Mouse (Mus musculus): ENCODE data around the gene Abcb6. TPM values are rescaled to one million over a fixed set of nuclear protein-coding genes. Genes with fewer than 3 reads are reported as not detected.

Abcb6 gene
- polyA plus RNA-seq, 2 experiments: 41.4 to 48.9 TPM

- H3K9ac ChIP-seq (replicated peaks): peak overlapping the region; percentile 73
- DNase-seq (ENCODE audit: low read depth in 3 of 3, low spot score in 3 of 3): peak; percentile 73 to 79 (median 75)
- H3K4me3 ChIP-seq (ENCODE audit: insufficient read depth in 1 of 2, low read depth in 2 of 2, low read length in 2 of 2): peak overlapping the region; percentile 25 to 38; a peak in 3 of 4 replicates
- H3K4me2 ChIP-seq (ENCODE audit: low read depth): peak overlapping the region; percentile 71
- TF ChIP-seq CTCF (IDR thresholded peaks at IDR 0.05; ENCODE audit: low read depth) (peak; percentile 27), EP300 (IDR thresholded peaks at IDR 0.05; ENCODE audit: low read depth) (peak; percentile 93)
- WGBS (ENCODE audit: insufficient replicate concordance): 6% methylated on average over 3 of the region's 3 CpGs
- ATAC-seq (ENCODE audit: insufficient read depth): peak; percentile 89
- no peaks in the 10 kb centered on the region for H3K9me3 ChIP-seq (ENCODE audit: control insufficient read depth, low read length)
- peak overlapping the region; percentile 94 for H3K27ac ChIP-seq
- peaks cover 46 to 55% of the 10 kb centered on the region in 2 experiments for H3K4me1 ChIP-seq (replicated peaks; ENCODE audit: control insufficient read depth in 2 of 2, insufficient read depth in 2 of 2, low read length in 1 of 2)
- H3K27me3 ChIP-seq (ENCODE audit: control insufficient read depth, insufficient read depth, low read length): no peaks in the 10 kb centered on the region
- peaks cover 52% of the 10 kb centered on the region for H3K36me3 ChIP-seq (replicated peaks; ENCODE audit: control insufficient read depth, insufficient read depth, low read depth)
Observed at GRCm38 (mm10) chr1:75136730-75137129, 43.5 kb downstream of the Abcb6 start.

GRCm38 (mm10) chr1:75136293-75136692 is 43.9 kb downstream of the Abcb6 start:
- Histone ChIP-seq H3K4me3 (ENCODE audit: insufficient read depth in 1 of 2, low read depth in 2 of 2, low read length in 2 of 2) (peak overlapping the region; percentile 25 to 38; a peak in 3 of 4 replicates), H3K36me3 (replicated peaks; ENCODE audit: control insufficient read depth, insufficient read depth, low read depth) (peaks cover 52% of the 10 kb centered on the region), H3K4me2 (ENCODE audit: low read depth) (peak overlapping the region; percentile 71), H3K27me3 (ENCODE audit: control insufficient read depth, insufficient read depth, low read length) (no peaks in the 10 kb centered on the region), H3K27ac (peak overlapping the region; percentile 94), H3K9me3 (ENCODE audit: control insufficient read depth, low read length) (no peaks in the 10 kb centered on the region), H3K4me1 (replicated peaks; ENCODE audit: control insufficient read depth in 2 of 2, insufficient read depth in 2 of 2, low read length in 1 of 2) (peaks cover 46 to 55% of the 10 kb centered on the region in 2 experiments), H3K9ac (replicated peaks) (peak overlapping the region; percentile 73)
- 20% methylated on average over 6 of the region's 6 CpGs for WGBS (ENCODE audit: insufficient replicate concordance)
- DNase-seq (ENCODE audit: low read depth in 3 of 3, low spot score in 3 of 3) (no peak), ATAC-seq (ENCODE audit: insufficient read depth) (peak; percentile 74)
- TF ChIP-seq EP300 (IDR thresholded peaks at IDR 0.05; ENCODE audit: low read depth) (no peak), CTCF (IDR thresholded peaks at IDR 0.05; ENCODE audit: low read depth) (no peak)

- Histone ChIP-seq H3K27me3 (ENCODE audit: control insufficient read depth, insufficient read depth, low read length) (no peaks in the 10 kb centered on the region), H3K27ac (no peak within 1 kb of the TSS), H3K4me1 (replicated peaks; ENCODE audit: control insufficient read depth in 2 of 2, insufficient read depth in 2 of 2, low read length in 1 of 2) (peaks cover 33 to 38% of the 10 kb centered on the region in 2 experiments), H3K9me3 (ENCODE audit: control insufficient read depth, low read length) (no peaks in the 10 kb centered on the region), H3K36me3 (replicated peaks; ENCODE audit: control insufficient read depth, insufficient read depth, low read depth) (peaks cover 38% of the 10 kb centered on the region), H3K4me3 (ENCODE audit: insufficient read depth in 1 of 2, low read depth in 2 of 2, low read length in 2 of 2) (no peak within 1 kb of the TSS), H3K9ac (replicated peaks) (no peak within 1 kb of the TSS; the same call in 1 of the 2 replicates), H3K4me2 (ENCODE audit: low read depth) (peak within 1 kb of the TSS; percentile 11; the same call in 1 of the 2 replicates)
- DNase-seq (ENCODE audit: low read depth in 3 of 3, low spot score in 3 of 3): no peak
- no peak for ATAC-seq (ENCODE audit: insufficient read depth)
- no peak for TF ChIP-seq CTCF (IDR thresholded peaks at IDR 0.05; ENCODE audit: low read depth)
- TF ChIP-seq EP300 (IDR thresholded peaks at IDR 0.05; ENCODE audit: low read depth): no peak
- 52% methylated on average over 12 of the region's 12 CpGs for WGBS (ENCODE audit: insufficient replicate concordance)
Observed at GRCm38 (mm10) chr1:75133421-75134207, 46.6 kb downstream of the Abcb6 start, which contains the start of gene Slc23a3. Slc23a3 (minus strand) TSS chr1:75133890.

DNA sequence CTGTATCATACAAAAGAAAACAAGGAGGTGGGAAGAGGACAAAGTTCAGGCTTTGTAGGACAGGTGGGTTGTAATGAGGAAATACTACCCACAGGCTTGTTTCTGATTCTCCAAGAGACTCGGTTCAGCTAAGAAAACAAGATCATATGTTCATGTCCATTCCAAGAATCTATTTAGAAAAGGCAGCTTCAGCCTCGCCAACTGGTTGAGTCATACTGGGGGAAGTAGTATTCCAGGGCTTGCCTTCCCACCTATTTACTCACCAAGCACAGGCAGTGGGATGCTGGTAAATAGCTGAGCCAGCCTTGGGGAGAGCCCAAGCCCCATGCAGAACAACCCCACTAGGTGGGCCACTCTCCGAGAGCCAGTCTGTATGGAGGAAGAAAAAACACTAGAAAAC is 51.6 kb downstream of the Abcb6 start:
- WGBS (ENCODE audit: insufficient replicate concordance): 59% methylated on average over 3 of the region's 3 CpGs
- no peak for ATAC-seq (ENCODE audit: insufficient read depth)

DNA sequence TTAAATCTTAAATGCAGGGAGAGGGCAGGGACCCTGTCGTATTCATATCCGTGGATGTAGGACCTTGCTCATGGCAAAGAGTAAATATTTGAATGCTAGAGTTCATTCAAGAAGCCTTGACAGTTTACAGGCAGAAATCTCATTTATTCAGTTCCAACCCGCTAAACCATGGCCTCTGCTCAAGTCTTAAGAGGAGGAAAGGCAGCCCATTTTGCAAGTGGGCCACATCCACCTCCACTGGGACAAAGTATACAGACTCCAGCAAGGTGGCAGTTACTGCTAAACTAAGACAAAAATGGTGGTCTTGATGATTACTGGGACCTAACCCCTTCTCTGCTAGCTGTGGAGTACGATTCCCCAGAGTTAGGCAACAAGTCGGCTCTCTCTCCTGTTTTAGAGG is 54.8 kb downstream of the Abcb6 start:
- WGBS (ENCODE audit: insufficient replicate concordance): 29% methylated on average over 5 of the region's 5 CpGs
- Histone ChIP-seq H3K4me2 (ENCODE audit: low read depth) (peak overlapping the region; percentile 88), H3K27ac (peak overlapping the region; percentile 96), H3K27me3 (ENCODE audit: control insufficient read depth, insufficient read depth, low read length) (no peaks in the 10 kb centered on the region), H3K9me3 (ENCODE audit: control insufficient read depth, low read length) (no peaks in the 10 kb centered on the region), H3K4me1 (replicated peaks; ENCODE audit: control insufficient read depth in 2 of 2, insufficient read depth in 2 of 2, low read length in 1 of 2) (peaks cover 12 to 15% of the 10 kb centered on the region in 2 experiments), H3K4me3 (ENCODE audit: insufficient read depth in 1 of 2, low read depth in 2 of 2, low read length in 2 of 2) (peak overlapping the region; percentile 69 to 72), H3K36me3 (replicated peaks; ENCODE audit: control insufficient read depth, insufficient read depth, low read depth) (no peaks in the 10 kb centered on the region), H3K9ac (replicated peaks) (peak overlapping the region; percentile 76)
- no peak for TF ChIP-seq CTCF (IDR thresholded peaks at IDR 0.05; ENCODE audit: low read depth)
- TF ChIP-seq EP300 (IDR thresholded peaks at IDR 0.05; ENCODE audit: low read depth): no peak
- DNase-seq (ENCODE audit: low read depth in 3 of 3, low spot score in 3 of 3): no peak
- ATAC-seq (ENCODE audit: insufficient read depth): no peak

More for the DNA sequence above, 51.6 kb downstream of the Abcb6 start:
- no peak for DNase-seq (ENCODE audit: low read depth in 3 of 3, low spot score in 3 of 3)
- Histone ChIP-seq H3K9ac (replicated peaks) (no peak overlapping the region), H3K4me1 (replicated peaks; ENCODE audit: control insufficient read depth in 2 of 2, insufficient read depth in 2 of 2, low read length in 1 of 2) (peaks cover 12 to 15% of the 10 kb centered on the region in 2 experiments), H3K4me3 (ENCODE audit: insufficient read depth in 1 of 2, low read depth in 2 of 2, low read length in 2 of 2) (no peak overlapping the region), H3K4me2 (ENCODE audit: low read depth) (no peak overlapping the region), H3K27me3 (ENCODE audit: control insufficient read depth, insufficient read depth, low read length) (no peaks in the 10 kb centered on the region), H3K36me3 (replicated peaks; ENCODE audit: control insufficient read depth, insufficient read depth, low read depth) (no peaks in the 10 kb centered on the region), H3K9me3 (ENCODE audit: control insufficient read depth, low read length) (no peaks in the 10 kb centered on the region), H3K27ac (no peak overlapping the region)
- TF ChIP-seq CTCF (IDR thresholded peaks at IDR 0.05; ENCODE audit: low read depth): no peak
- TF ChIP-seq EP300 (IDR thresholded peaks at IDR 0.05; ENCODE audit: low read depth): no peak
